ENCODE assay signal across 15 mouse cellular contexts in genomic region chr2:11239523-11239922, GRCm38 (mm10).
A peak's percentile ranks its signal among the peaks of the same experiment; 100 is the strongest.
DNase-seq lines count a peak whose midpoint lies in the region; ATAC-seq and TF ChIP-seq lines count a peak whose summit lies in the region.
"Had no signal": no experiment of that assay in that cellular context is flagged by ENCODE, and none has a peak within 500 bp of the region (broad histone marks: within the 10 kb centered on the region; RNA-seq: fewer than 3 reads in every experiment).

No protein-coding gene starts in this region.

- H3K27me3 ChIP-seq in kidney, postnatal 0 days (ENCODE audit: insufficient read depth, low read length), result no peaks in the 10 kb centered on the region
- no peaks in the 10 kb centered on the region for H3K27me3 ChIP-seq in kidney, embryonic 16.5 days (ENCODE audit: insufficient read depth, low read length)
- H3K27me3 ChIP-seq in stomach, postnatal 0 days (ENCODE audit: control insufficient read depth, insufficient read depth, low read length), result no peaks in the 10 kb centered on the region
- H3K27me3 ChIP-seq in forebrain, embryonic 16.5 days (replicated peaks; ENCODE audit: control insufficient read depth, insufficient read depth, low read length), result no peaks in the 10 kb centered on the region
- H3K27me3 ChIP-seq: limb, embryonic 15.5 days had no signal

- no peaks in the 10 kb centered on the region for H3K4me1 ChIP-seq in kidney, postnatal 0 days (replicated peaks; ENCODE audit: insufficient read depth, low read length)
- no peaks in the 10 kb centered on the region for H3K4me1 ChIP-seq in kidney, embryonic 16.5 days (ENCODE audit: insufficient read depth, low read length)
- H3K4me1 ChIP-seq in stomach, postnatal 0 days (replicated peaks; ENCODE audit: control insufficient read depth, insufficient read depth), result no peaks in the 10 kb centered on the region
- no peaks in the 10 kb centered on the region for H3K4me1 ChIP-seq in forebrain, embryonic 16.5 days (replicated peaks; ENCODE audit: control insufficient read depth, insufficient read depth, low read length)
- H3K4me1 ChIP-seq: limb, embryonic 15.5 days; midbrain, embryonic 10.5 days had no signal

- TF ChIP-seq CTCF in kidney, postnatal 0 days (IDR thresholded peaks at IDR 0.05; ENCODE audit: low read depth), result no peak
- no peak for TF ChIP-seq CTCF in stomach, postnatal 0 days (IDR thresholded peaks at IDR 0.05; ENCODE audit: low read depth)

- H3K9ac ChIP-seq in kidney, postnatal 0 days (ENCODE audit: low read depth, low read length), result no peak overlapping the region
- no peak overlapping the region for H3K9ac ChIP-seq in kidney, embryonic 16.5 days (replicated peaks; ENCODE audit: low read length)
- no peak overlapping the region for H3K9ac ChIP-seq in stomach, postnatal 0 days (ENCODE audit: low read length)
- no peak overlapping the region for H3K9ac ChIP-seq in forebrain, embryonic 16.5 days (replicated peaks; ENCODE audit: low read depth, low read length)
- H3K9ac ChIP-seq: forebrain, postnatal 0 days; limb, embryonic 15.5 days had no signal

- no peak overlapping the region for H3K4me2 ChIP-seq in kidney, postnatal 0 days (ENCODE audit: low read length)
- H3K4me2 ChIP-seq in kidney, embryonic 16.5 days (replicated peaks; ENCODE audit: low read depth, low read length), result no peak overlapping the region
- no peak overlapping the region for H3K4me2 ChIP-seq in stomach, postnatal 0 days (replicated peaks; ENCODE audit: low read depth)
- no peak overlapping the region for H3K4me2 ChIP-seq in forebrain, embryonic 16.5 days (ENCODE audit: low read length)
- H3K4me2 ChIP-seq: limb, embryonic 15.5 days had no signal

- no peak overlapping the region for H3K4me3 ChIP-seq in kidney, postnatal 0 days (replicated peaks; ENCODE audit: low read depth, low read length)
- no peak overlapping the region for H3K4me3 ChIP-seq in kidney, embryonic 16.5 days (ENCODE audit: low read length)
- H3K4me3 ChIP-seq in stomach, postnatal 0 days (ENCODE audit: low read depth, low read length), result no peak overlapping the region
- H3K4me3 ChIP-seq in forebrain, embryonic 16.5 days (replicated peaks; ENCODE audit: low read length), result no peak overlapping the region
- H3K4me3 ChIP-seq: erythroblast, embryonic 14.5 days; limb, embryonic 15.5 days; midbrain, embryonic 10.5 days had no signal

- no peaks in the 10 kb centered on the region for H3K9me3 ChIP-seq in kidney, postnatal 0 days (replicated peaks; ENCODE audit: low read length)
- no peaks in the 10 kb centered on the region for H3K9me3 ChIP-seq in kidney, embryonic 16.5 days (ENCODE audit: low read length)
- H3K9me3 ChIP-seq in stomach, postnatal 0 days (ENCODE audit: control insufficient read depth, low read length), result no peaks in the 10 kb centered on the region
- no peaks in the 10 kb centered on the region for H3K9me3 ChIP-seq in forebrain, embryonic 16.5 days (ENCODE audit: control insufficient read depth, low read length)
- H3K9me3 ChIP-seq: limb, embryonic 15.5 days; midbrain, embryonic 10.5 days had no signal

- no peak overlapping the region for H3K27ac ChIP-seq in kidney, postnatal 0 days
- H3K27ac ChIP-seq in kidney, embryonic 16.5 days (ENCODE audit: low read length), result no peak overlapping the region
- no peak overlapping the region for H3K27ac ChIP-seq in stomach, postnatal 0 days (replicated peaks)
- H3K27ac ChIP-seq in forebrain, embryonic 16.5 days (ENCODE audit: low read length), result no peak overlapping the region
- H3K27ac ChIP-seq: limb, embryonic 15.5 days; midbrain, embryonic 10.5 days had no signal

- no peak for ATAC-seq in kidney, postnatal 0 days (replicated peaks; ENCODE audit: low FRiP score, low read depth)
- ATAC-seq in kidney, embryonic 16.5 days (ENCODE audit: low FRiP score, low TSS enrichment), result no peak
- peak; percentile 91 for ATAC-seq in granulocyte monocyte progenitor cell, adult 5-6 weeks (replicated peaks; ENCODE audit: poor library complexity, severe bottlenecking)
- ATAC-seq in stomach, postnatal 0 days (ENCODE audit: low FRiP score, low TSS enrichment), result no peak
- ATAC-seq in forebrain, embryonic 16.5 days, result no peak
- ATAC-seq: forebrain, postnatal 0 days; Patski had no signal

- no peaks in the 10 kb centered on the region for H3K36me3 ChIP-seq in kidney, postnatal 0 days (ENCODE audit: insufficient read depth, low read length)
- H3K36me3 ChIP-seq in kidney, embryonic 16.5 days (ENCODE audit: insufficient read depth, low read length), result no peaks in the 10 kb centered on the region
- no peaks in the 10 kb centered on the region for H3K36me3 ChIP-seq in stomach, postnatal 0 days (ENCODE audit: control insufficient read depth, insufficient read depth, low read length)
- H3K36me3 ChIP-seq in forebrain, embryonic 16.5 days (ENCODE audit: control insufficient read depth, insufficient read depth), result no peaks in the 10 kb centered on the region
- H3K36me3 ChIP-seq: limb, embryonic 15.5 days; midbrain, embryonic 10.5 days had no signal

- TF ChIP-seq EP300 in stomach, postnatal 0 days (optimal IDR thresholded peaks at IDR 0.05), result no peak

- peak; percentile 32 for DNase-seq in kidney, postnatal 0 days (ENCODE audit: low spot score)
- peak; percentile 93 for DNase-seq in MEL-GATA-1-ER (ENCODE audit: extremely low read depth, low read depth)
- DNase-seq in lung, postnatal 10 days, result peak; percentile 19
- no peak for DNase-seq in stomach, postnatal 0 days (ENCODE audit: low spot score)
- DNase-seq: cerebellum, adult 9-10 months; forebrain, postnatal 0 days; gastrocnemius, postnatal 25 days; thymus, adult 18-20 months had no signal
